Mouse (Mus musculus) heart, adult 2 months (tissue): ENCODE results near the gene Phf13.

Experiments used
- CTCF ChIP-seq: fragments of 200-600 bp; IDR thresholded peaks from 2 replicates; pipeline ENCODE4 v1.8.1; 2022; ENCODE audit warnings: antibody characterized with exemption, mild to moderate bottlenecking, moderate library complexity
- EP300 ChIP-seq: fragments of 200-500 bp; IDR thresholded peaks from 2 replicates; pipeline ENCODE4 v1.6.1; 2011; ENCODE audit warnings: low read depth, low read length, control low read depth; ENCODE audit not compliant: insufficient read depth
- POLR2A ChIP-seq: fragments of 200-500 bp; IDR thresholded peaks from 2 replicates; pipeline ENCODE4 v1.6.1; 2011; ENCODE audit warnings: mild to moderate bottlenecking, low read depth, low read length, control low read depth; ENCODE audit not compliant: insufficient read depth

DNA sequence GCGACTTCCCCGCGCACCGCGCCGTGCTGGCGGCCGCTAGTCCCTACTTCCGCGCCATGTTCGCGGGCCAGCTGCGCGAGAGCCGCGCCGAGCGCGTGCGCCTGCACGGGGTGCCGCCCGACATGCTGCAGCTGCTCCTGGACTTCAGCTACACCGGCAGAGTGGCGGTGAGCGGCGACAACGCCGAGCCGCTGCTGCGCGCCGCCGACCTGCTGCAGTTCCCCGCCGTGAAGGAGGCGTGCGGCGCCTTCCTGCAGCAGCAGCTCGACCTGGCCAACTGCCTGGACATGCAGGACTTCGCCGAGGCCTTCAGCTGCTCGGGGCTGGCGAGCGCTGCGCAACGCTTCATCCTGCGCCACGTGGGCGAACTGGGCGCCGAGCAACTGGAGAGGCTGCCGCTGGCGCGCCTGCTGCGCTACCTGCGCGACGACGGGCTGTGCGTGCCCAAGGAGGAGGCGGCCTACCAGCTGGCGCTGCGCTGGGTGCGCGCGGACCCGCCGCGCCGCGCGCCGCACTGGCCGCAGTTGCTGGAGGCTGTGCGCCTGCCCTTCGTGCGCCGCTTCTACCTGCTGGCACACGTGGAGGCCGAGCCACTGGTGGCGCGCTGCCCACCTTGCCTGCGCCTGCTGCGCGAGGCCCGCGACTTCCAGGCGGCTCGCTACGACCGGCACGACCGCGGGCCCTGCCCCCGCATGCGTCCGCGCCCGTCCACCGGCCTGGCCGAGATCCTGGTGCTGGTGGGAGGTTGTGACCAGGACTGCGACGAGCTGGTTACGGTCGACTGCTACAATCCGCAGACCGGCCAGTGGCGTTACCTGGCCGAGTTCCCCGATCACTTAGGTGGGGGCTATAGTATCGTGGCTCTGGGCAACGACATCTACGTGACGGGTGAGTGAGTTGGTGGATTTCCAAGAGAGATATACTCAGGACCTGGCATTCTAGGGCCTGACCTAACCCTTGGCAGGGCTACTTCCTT lies 13.3 kb upstream of the Phf13 start:
- TF ChIP-seq CTCF (no peak), EP300 (no peak), POLR2A (no peak)
